Mouse (Mus musculus): ENCODE measurements around the gene Utp14b. TPM values are rescaled to one million over a fixed set of nuclear protein-coding genes. Genes with fewer than 3 reads are reported as not detected.

The Utp14b gene
- total and polyA plus RNA-seq, 2 experiments from 2014 or later, result 0.94 to 2.3 TPM

- Histone ChIP-seq H3K27me3 (ENCODE audit: control insufficient read depth, insufficient read depth, low read length) (no peaks in the 10 kb centered on the region), H3K9me3 (replicated peaks; ENCODE audit: control insufficient read depth, low read length) (no peaks in the 10 kb centered on the region), H3K9ac (replicated peaks; ENCODE audit: low read depth, low read length) (no peak overlapping the region), H3K36me3 (replicated peaks; ENCODE audit: control insufficient read depth, insufficient read depth, low read length) (no peaks in the 10 kb centered on the region), H3K4me1 (ENCODE audit: control insufficient read depth, insufficient read depth) (no peaks in the 10 kb centered on the region), H3K27ac (ENCODE audit: low read depth) (no peak overlapping the region), H3K4me3 (ENCODE audit: low read depth, low read length) (no peak overlapping the region), H3K4me2 (ENCODE audit: low read depth, low read length) (no peak overlapping the region)
- 78% methylated on average over 3 of the region's 3 CpGs for WGBS
- TF ChIP-seq CTCF (IDR thresholded peaks at IDR 0.05; ENCODE audit: low read depth), result no peak
- no peak for TF ChIP-seq EP300 (IDR thresholded peaks at IDR 0.05; ENCODE audit: low read depth)
- no peak for ATAC-seq (ENCODE audit: insufficient read depth, low read depth)
- no peak for DNase-seq (ENCODE audit: low spot score)
Measured at GRCm38 (mm10) chr1:78634486-78634885, 23.4 kb upstream of the Utp14b start.

GRCm38 (mm10) chr1:78640871-78641270 is 17.0 kb upstream of the Utp14b start:
- H3K27me3 ChIP-seq (ENCODE audit: control insufficient read depth, insufficient read depth, low read length), result no peaks in the 10 kb centered on the region
- H3K9me3 ChIP-seq (replicated peaks; ENCODE audit: control insufficient read depth, low read length), result no peaks in the 10 kb centered on the region
- no peak for ATAC-seq (ENCODE audit: insufficient read depth, low read depth)
- H3K4me1 ChIP-seq (ENCODE audit: control insufficient read depth, insufficient read depth), result no peaks in the 10 kb centered on the region
- no peaks in the 10 kb centered on the region for H3K36me3 ChIP-seq (replicated peaks; ENCODE audit: control insufficient read depth, insufficient read depth, low read length)
- H3K4me2 ChIP-seq (ENCODE audit: low read depth, low read length), result no peak overlapping the region
- H3K9ac ChIP-seq (replicated peaks; ENCODE audit: low read depth, low read length), result no peak overlapping the region
- TF ChIP-seq EP300 (IDR thresholded peaks at IDR 0.05; ENCODE audit: low read depth), result no peak
- H3K27ac ChIP-seq (ENCODE audit: low read depth), result no peak overlapping the region
- DNase-seq (ENCODE audit: low spot score), result no peak
- H3K4me3 ChIP-seq (ENCODE audit: low read depth, low read length), result no peak overlapping the region

GRCm38 (mm10) chr1:78641791-78642190 is 16.0 kb upstream of the Utp14b start:
- TF ChIP-seq CTCF (IDR thresholded peaks at IDR 0.05; ENCODE audit: low read depth) (no peak), EP300 (IDR thresholded peaks at IDR 0.05; ENCODE audit: low read depth) (no peak)
- Histone ChIP-seq H3K9ac (replicated peaks; ENCODE audit: low read depth, low read length) (no peak overlapping the region), H3K4me1 (ENCODE audit: control insufficient read depth, insufficient read depth) (no peaks in the 10 kb centered on the region), H3K27ac (ENCODE audit: low read depth) (no peak overlapping the region), H3K4me3 (ENCODE audit: low read depth, low read length) (no peak overlapping the region), H3K27me3 (ENCODE audit: control insufficient read depth, insufficient read depth, low read length) (no peaks in the 10 kb centered on the region), H3K4me2 (ENCODE audit: low read depth, low read length) (no peak overlapping the region), H3K9me3 (replicated peaks; ENCODE audit: control insufficient read depth, low read length) (no peaks in the 10 kb centered on the region), H3K36me3 (replicated peaks; ENCODE audit: control insufficient read depth, insufficient read depth, low read length) (no peaks in the 10 kb centered on the region)
- ATAC-seq (ENCODE audit: insufficient read depth, low read depth) (no peak), DNase-seq (ENCODE audit: low spot score) (no peak)
- WGBS, result 91% methylated on average over 3 of the region's 3 CpGs

GRCm38 (mm10) chr1:78642197-78642596 is 15.6 kb upstream of the Utp14b start:
- Histone ChIP-seq H3K4me2 (ENCODE audit: low read depth, low read length) (no peak overlapping the region), H3K36me3 (replicated peaks; ENCODE audit: control insufficient read depth, insufficient read depth, low read length) (no peaks in the 10 kb centered on the region), H3K4me3 (ENCODE audit: low read depth, low read length) (no peak overlapping the region), H3K27me3 (ENCODE audit: control insufficient read depth, insufficient read depth, low read length) (no peaks in the 10 kb centered on the region), H3K9me3 (replicated peaks; ENCODE audit: control insufficient read depth, low read length) (no peaks in the 10 kb centered on the region), H3K9ac (replicated peaks; ENCODE audit: low read depth, low read length) (no peak overlapping the region), H3K27ac (ENCODE audit: low read depth) (no peak overlapping the region), H3K4me1 (ENCODE audit: control insufficient read depth, insufficient read depth) (no peaks in the 10 kb centered on the region)
- 69% methylated on average over 2 of the region's 2 CpGs for WGBS
- DNase-seq (ENCODE audit: low spot score) (peak; percentile 43), ATAC-seq (ENCODE audit: insufficient read depth, low read depth) (peak; percentile 36; the same call in 1 of the 2 replicates)
- TF ChIP-seq EP300 (IDR thresholded peaks at IDR 0.05; ENCODE audit: low read depth) (no peak), CTCF (IDR thresholded peaks at IDR 0.05; ENCODE audit: low read depth) (no peak)

- Histone ChIP-seq H3K27ac (ENCODE audit: low read depth) (no peak overlapping the region), H3K27me3 (ENCODE audit: control insufficient read depth, insufficient read depth, low read length) (no peaks in the 10 kb centered on the region), H3K4me3 (ENCODE audit: low read depth, low read length) (no peak overlapping the region), H3K9me3 (replicated peaks; ENCODE audit: control insufficient read depth, low read length) (no peaks in the 10 kb centered on the region), H3K4me2 (ENCODE audit: low read depth, low read length) (no peak overlapping the region), H3K36me3 (replicated peaks; ENCODE audit: control insufficient read depth, insufficient read depth, low read length) (no peaks in the 10 kb centered on the region), H3K4me1 (ENCODE audit: control insufficient read depth, insufficient read depth) (no peaks in the 10 kb centered on the region), H3K9ac (replicated peaks; ENCODE audit: low read depth, low read length) (no peak overlapping the region)
- no peak for TF ChIP-seq CTCF (IDR thresholded peaks at IDR 0.05; ENCODE audit: low read depth)
- no peak for TF ChIP-seq EP300 (IDR thresholded peaks at IDR 0.05; ENCODE audit: low read depth)
- 55% methylated on average over 8 of the region's 8 CpGs for WGBS
- no peak for DNase-seq (ENCODE audit: low spot score)
- no peak for ATAC-seq (ENCODE audit: insufficient read depth, low read depth)
Measured at GRCm38 (mm10) chr1:78647317-78647885, 10.4 kb upstream of the Utp14b start.
